Mouse (Mus musculus) erythroblast, embryonic 14.5 days (primary cell): ENCODE results near the gene Hrh1.

Experiments used
- GATA1 ChIP-seq: IDR thresholded peaks from 2 replicates; pipeline ENCODE4 v1.6.1; 2012; ENCODE audit warnings: low read length, inconsistent platforms, mixed read lengths
- TAL1 ChIP-seq: IDR thresholded peaks from 3 replicates; pipeline ENCODE4 v1.6.1; 2012; ENCODE audit warnings: low read length, inconsistent platforms, mixed read lengths

DNA sequence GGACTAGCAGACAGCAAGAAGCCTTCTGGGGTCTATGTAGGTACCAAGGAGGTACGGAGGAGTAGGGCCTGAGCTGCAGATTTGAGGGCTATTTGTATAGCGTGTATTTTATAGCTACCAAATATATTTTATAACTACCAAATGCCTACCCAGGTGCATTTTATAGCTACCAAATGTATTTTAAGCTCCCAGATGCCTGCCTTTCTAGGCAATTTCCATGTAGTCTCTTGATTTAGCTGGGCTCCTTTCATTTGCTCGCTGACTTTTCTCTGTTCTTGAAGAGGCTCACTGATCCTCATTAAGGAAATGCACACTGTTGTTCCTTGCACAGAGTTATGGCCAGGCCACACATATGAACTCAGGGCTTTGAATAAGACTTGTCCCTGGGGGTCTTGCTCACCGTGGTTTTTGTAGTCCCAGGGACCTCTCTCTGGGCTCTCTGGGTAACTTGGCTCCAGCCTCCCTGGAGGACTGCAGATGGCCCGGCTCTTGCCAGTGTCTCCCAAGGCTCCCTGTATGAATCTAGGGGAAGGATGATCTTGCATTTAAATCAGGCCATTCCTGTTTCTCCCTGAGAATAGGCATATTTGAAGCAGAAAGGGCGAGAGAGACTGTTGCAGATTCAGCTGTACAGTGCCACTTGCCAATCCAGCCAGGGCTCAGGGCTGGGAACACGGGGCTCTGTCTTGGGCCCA, 7.2 kb downstream of the Hrh1 start:
- TF ChIP-seq GATA1 (no peak), TAL1 (no peak)
